Mouse (Mus musculus) left cerebral cortex, adult 18-20 months (tissue): ENCODE results near the gene Zfp280c. TPM values are rescaled to one million over a fixed set of nuclear protein-coding genes. Genes with fewer than 3 reads are reported as not detected.

Experiments
- DNase-seq, 2 experiments: peaks; one replicate each; pipeline ENCODE4 v3.0.0; 2021 to 2022; ENCODE audit warnings: low spot score in 2 of 2, mixed read lengths in 1 of 2
- microRNA-seq, 2 experiments: library from miRNA; unstranded; fragments of <30 nt; microRNA quantifications; one replicate each; pipeline ENCODE4 v1.2.0; 2021
- total RNA-seq, 2 experiments: library from RNA; stranded (reverse); gene quantifications; 2 replicates each; pipeline ENCODE4 v1.2.3; 2021

Gene Zfp280c
- total RNA-seq, 2 experiments from 2014 or later, result 17.0 to 18.7 TPM

DNA sequence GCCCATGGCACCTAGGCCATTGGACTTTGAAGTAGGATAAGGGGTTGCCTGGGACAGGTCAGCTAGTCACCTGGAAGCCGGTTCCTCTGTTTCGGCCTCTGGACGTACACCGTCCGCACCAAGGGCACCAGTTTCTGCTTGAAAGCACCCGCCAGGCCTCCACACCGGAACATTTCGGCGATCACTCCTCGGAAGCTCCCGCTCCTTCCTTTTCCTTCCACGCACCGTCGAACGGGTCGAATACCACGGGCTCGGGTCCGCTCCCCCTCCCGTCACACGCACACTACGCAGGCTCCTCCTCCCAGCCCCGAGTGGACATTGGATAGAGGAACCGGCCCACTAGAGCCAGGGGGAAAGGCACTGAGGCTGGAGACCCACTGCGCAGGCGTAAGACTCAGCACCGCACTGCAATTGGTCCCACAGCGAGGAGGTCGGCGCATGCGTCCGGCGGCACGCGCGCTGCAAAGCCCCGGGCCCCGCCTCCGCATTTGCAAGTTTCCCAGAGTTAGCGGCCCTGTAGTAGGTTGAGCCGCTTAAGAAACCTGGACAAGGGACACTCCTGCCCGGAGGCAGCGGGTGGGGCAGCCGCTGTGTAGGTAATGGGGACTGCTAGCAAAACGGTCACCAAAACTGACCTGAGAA lies 81.0 kb downstream of the Zfp280c start, which contains the start of gene Aifm1:
Aifm1 (minus strand) TSS at position 398 of the 642 bp plus-strand sequence.
- DNase-seq, result peak; percentile 83 to 89

DNA sequence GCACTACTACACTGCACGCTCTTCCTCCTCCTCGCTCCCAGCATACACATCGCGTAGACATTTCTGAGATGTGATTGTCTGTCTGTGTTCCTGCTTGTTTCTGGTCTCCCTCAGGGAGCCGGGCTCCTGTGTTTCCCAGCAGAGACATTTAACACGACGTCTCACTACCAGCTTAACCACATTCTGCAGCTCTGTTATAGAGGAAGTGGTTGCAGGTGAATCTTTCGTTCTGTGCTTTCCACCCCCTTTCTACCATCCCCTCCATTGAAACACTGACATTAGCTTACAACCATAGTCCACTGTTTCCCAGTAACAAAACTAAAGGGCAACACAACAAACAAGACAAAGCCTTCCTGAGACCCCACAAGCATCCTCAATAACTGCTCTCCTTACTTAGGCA lies 100.5 kb downstream of the Zfp280c start:
- no peak for DNase-seq

Small RNA genes within 50 kb of the gene (microRNA-seq; reads per million reads assigned to microRNA genes)
- 0 reads per million in 2 experiments for gene Gm27828

Other genes starting within 250 kb of the Zfp280c start
- 1 to 10 TPM; 1.0 to 1.1 TPM for gene Elf4, start 131.4 kb downstream of the Zfp280c start, total RNA-seq
- 10 to 100 TPM; 23.1 to 28.4 TPM for gene Aifm1, start 80.9 kb downstream of the Zfp280c start, total RNA-seq
- gene Rab33a, start 75.2 kb downstream of the Zfp280c start, total RNA-seq, result 10 to 100 TPM; 26.6 to 31.8 TPM
- gene Slc25a14, start 28.9 kb upstream of the Zfp280c start, total RNA-seq, result 10 to 100 TPM; 67.9 to 69.8 TPM
- not detected for gene Gpr119, start 80.0 kb upstream of the Zfp280c start, total RNA-seq
- 1 to 10 TPM; 4.5 to 4.7 TPM for gene Rbmx2, start 100.5 kb upstream of the Zfp280c start, total RNA-seq